Mouse (Mus musculus) cortical plate, adult 2 months (tissue): Measurements from ENCODE around the gene Serinc3.

Experiments used
- CTCF ChIP-seq: fragments of 200-500 bp; IDR thresholded peaks from 2 replicates; pipeline ENCODE4 v1.5.1; 2011; ENCODE audit warnings: mild to moderate bottlenecking, control low read depth, low read length; ENCODE audit not compliant: insufficient read depth; ENCODE audit errors: extremely low read depth
- POLR2A ChIP-seq: fragments of 200-500 bp; IDR thresholded peaks from 2 replicates; pipeline ENCODE4 v1.6.1; 2011; ENCODE audit warnings: mild to moderate bottlenecking, low read length, control low read depth; ENCODE audit not compliant: insufficient read depth; ENCODE audit errors: extremely low read depth

GRCm38 (mm10) chr2:163674397-163674796 is 29.5 kb upstream of the Serinc3 start:
- TF ChIP-seq POLR2A (no peak), CTCF (no peak)
